Mouse (Mus musculus) embryonic fibroblast, embryonic 13.5 days (primary cell): Measurements from ENCODE around the gene Abcf2.

Experiments
- CTCF ChIP-seq: IDR thresholded peaks from 2 replicates; pipeline ENCODE4 v1.5.1; 2011; ENCODE audit warnings: mild to moderate bottlenecking, control low read depth, low read length, moderate library complexity, borderline replicate concordance; ENCODE audit not compliant: insufficient read depth
- POLR2A ChIP-seq: IDR thresholded peaks from 2 replicates; pipeline ENCODE4 v1.6.1; 2011; ENCODE audit warnings: low read depth, mild to moderate bottlenecking, control low read depth, low read length, moderate library complexity

GRCm38 (mm10) chr5:24526889-24527230 lies 50.4 kb downstream of the Abcf2 start, which contains the start of gene Gbx1:
- TF ChIP-seq CTCF (no peak), POLR2A (no peak)
